10 mouse cellular contexts compared by ENCODE assay signal in the genomic region with DNA sequence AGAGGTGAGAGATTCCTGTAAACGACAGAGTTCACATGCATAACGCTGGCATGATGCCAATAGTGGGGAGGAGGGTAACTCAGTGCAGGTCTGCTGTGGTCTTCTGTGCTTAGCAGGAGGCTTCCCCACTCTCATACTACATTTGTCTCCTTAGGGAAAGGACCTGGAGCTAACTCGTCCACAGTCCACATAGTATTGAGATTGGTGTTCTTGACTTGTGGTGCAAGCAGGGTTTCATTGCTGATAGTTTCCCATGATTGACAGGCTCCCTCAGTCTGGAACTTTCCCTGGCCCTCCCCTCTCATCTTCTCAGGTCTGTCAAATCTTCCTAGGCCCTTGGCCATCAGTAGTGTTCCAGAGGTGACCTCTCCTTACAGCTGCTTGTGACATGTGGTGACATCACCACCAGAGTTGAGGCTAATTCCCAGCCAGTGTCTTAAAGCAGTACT.
DNase-seq lines count a peak whose midpoint lies in the region; ATAC-seq and TF ChIP-seq lines count a peak whose summit lies in the region.
"Had no signal": no experiment of that assay in that cellular context is flagged by ENCODE, and none has a peak within 500 bp of the region (broad histone marks: within the 10 kb centered on the region; RNA-seq: fewer than 3 reads in every experiment).

No protein-coding gene starts in this region.

- intact Hi-C loops in heart, postnatal 10 days (cut with DNase I), result loop anchor here (2.0 to 5.0 kb wide), 2 partner anchors 99 to 107 kb away; no protein-coding TSS in a partner anchor

- H3K4me3 ChIP-seq in lung, embryonic 14.5 days (ENCODE audit: low read depth, low read length), result no peak overlapping the region
- no peak overlapping the region for H3K4me3 ChIP-seq in liver, postnatal 0 days (ENCODE audit: low read depth, low read length)

- no peaks in the 10 kb centered on the region for H3K9me3 ChIP-seq in lung, embryonic 14.5 days (ENCODE audit: low read depth, low read length)
- no peaks in the 10 kb centered on the region for H3K9me3 ChIP-seq in liver, postnatal 0 days (ENCODE audit: low read length)

- peak overlapping the region; percentile 83 for H3K27ac ChIP-seq in lung, embryonic 14.5 days (ENCODE audit: low read depth)
- 0 out of 2 replicates have a peak overlapping the region, but pooled peaks have one; percentile 25 for H3K27ac ChIP-seq in liver, postnatal 0 days (ENCODE audit: low read depth)

- no peak for TF ChIP-seq CTCF in lung, embryonic 14.5 days (IDR thresholded peaks at IDR 0.05; ENCODE audit: low read depth)
- TF ChIP-seq CTCF in liver, postnatal 0 days (IDR thresholded peaks at IDR 0.05; ENCODE audit: low read depth), result no peak

- H3K9ac ChIP-seq in lung, embryonic 14.5 days, result no peak overlapping the region
- no peak overlapping the region for H3K9ac ChIP-seq in liver, postnatal 0 days (replicated peaks)

- WGBS in lung, embryonic 14.5 days, result 9% methylated on average over 3 of the region's 3 CpGs
- 61% methylated on average over 3 of the region's 3 CpGs for WGBS in liver, postnatal 0 days (ENCODE audit: insufficient replicate concordance)

- TF ChIP-seq EP300 in liver, postnatal 0 days (IDR thresholded peaks at IDR 0.05; ENCODE audit: low read depth), result no peak

- no peaks in the 10 kb centered on the region for H3K27me3 ChIP-seq in lung, embryonic 14.5 days (ENCODE audit: insufficient read depth, low read length)
- H3K27me3 ChIP-seq in liver, postnatal 0 days (ENCODE audit: insufficient read depth, low read length), result no peaks in the 10 kb centered on the region

- ATAC-seq in CD4-positive, CD25-positive, alpha-beta regulatory T cell, adult 4 months, result no peak
- ATAC-seq in lung, embryonic 14.5 days (ENCODE audit: insufficient read depth), result peak; percentile 51; the same call in 1 of the 2 replicates
- ATAC-seq in liver, postnatal 0 days, result 0 out of 2 replicates have a peak, but pooled peaks have one; percentile 25

- 0 out of 2 replicates have a peak, but pooled peaks cover 3% of the 10 kb centered on the region for H3K36me3 ChIP-seq in lung, embryonic 14.5 days (ENCODE audit: insufficient read depth)
- H3K36me3 ChIP-seq in liver, postnatal 0 days (replicated peaks; ENCODE audit: insufficient read depth, low read length), result 0 out of 2 replicates have a peak, but pooled peaks cover 2% of the 10 kb centered on the region

- peak overlapping the region; percentile 31; the same call in 1 of the 2 replicates for H3K4me2 ChIP-seq in lung, embryonic 14.5 days
- H3K4me2 ChIP-seq in liver, postnatal 0 days (ENCODE audit: low read depth, low read length), result no peak overlapping the region

- H3K4me1 ChIP-seq in lung, embryonic 14.5 days (ENCODE audit: insufficient read depth), result peaks cover 49% of the 10 kb centered on the region
- peaks cover 25% of the 10 kb centered on the region for H3K4me1 ChIP-seq in liver, postnatal 0 days (ENCODE audit: insufficient read depth)

- peak; percentile 50 for DNase-seq in CD4-positive, CD25-positive, alpha-beta regulatory T cell, adult 2 months (ENCODE audit: low read depth, low spot score)
- DNase-seq in lung, embryonic 14.5 days, result peak; percentile 71
- no peak for DNase-seq in lung, adult 18-20 months
- peak; percentile 68 to 69 for DNase-seq in heart, postnatal 10 days
- DNase-seq in liver, postnatal 0 days, result no peak
- no peak for DNase-seq in testis, postnatal 10 days (ENCODE audit: low spot score)
- no peak for DNase-seq in cerebellum, postnatal 4 days (ENCODE audit: low spot score in 2 of 2)
- DNase-seq: midbrain, embryonic 14.5 days; right cerebral cortex, adult 18-20 months had no signal

Comparison
In these comparisons a context has a peak if more than half of its experiments do, and no peak if none do; other contexts are left out.
1. DNase-seq: peak in CD4-positive, CD25-positive, alpha-beta regulatory T cell, adult 2 months (single experiment), lung, embryonic 14.5 days (single experiment) and heart, postnatal 10 days (2 of 2); none in lung, adult 18-20 months (0 of 2), liver, postnatal 0 days (single experiment), testis, postnatal 10 days (single experiment) and cerebellum, postnatal 4 days (0 of 2).